Mouse (Mus musculus) ES-E14 (cell line): Measurements from ENCODE around the gene Eif3a.

ENCODE experiments used
- ZC3H11A ChIP-seq: IDR thresholded peaks from 2 replicates; pipeline ENCODE4 v1.6.1; 2012; ENCODE audit warnings: low read depth, mild to moderate bottlenecking, inconsistent platforms, low read length, borderline replicate concordance
- ZNF384 ChIP-seq: IDR thresholded peaks from 2 replicates; pipeline ENCODE4 v1.6.1; 2012; ENCODE audit warnings: low read depth, low read length, inconsistent platforms

GRCm38 (mm10) chr19:60797415-60797814, 7.0 kb upstream of the Eif3a start:
- TF ChIP-seq ZNF384: no peak
- no peak for TF ChIP-seq ZC3H11A
